Mouse (Mus musculus) bone marrow macrophage, adult 2 months (primary cell): ENCODE results near the gene Bend7. TPM values are rescaled to one million over a fixed set of nuclear protein-coding genes. Genes with fewer than 3 reads are reported as not detected.

Experiments
- H3K27ac ChIP-seq: 2 replicates; pipeline ENCODE4 v1.5.1; 2012; ENCODE audit warnings: low read depth, low read length; ENCODE audit not compliant: insufficient read depth
- H3K4me1 ChIP-seq: 2 replicates; pipeline ENCODE4 v1.6.1; 2012; ENCODE audit warnings: low read length; ENCODE audit not compliant: control insufficient read depth, insufficient read depth
- H3K4me3 ChIP-seq: 2 replicates; pipeline ENCODE4 v1.5.1; 2012; ENCODE audit warnings: mild to moderate bottlenecking, low read length, moderate library complexity; ENCODE audit not compliant: insufficient read depth
- CTCF ChIP-seq: IDR thresholded peaks from 2 replicates; pipeline ENCODE4 v1.5.1; 2012; ENCODE audit warnings: low read depth, mild to moderate bottlenecking, low read length, moderate library complexity
- POLR2A ChIP-seq: IDR thresholded peaks from 2 replicates; pipeline ENCODE4 v1.6.1; 2012; ENCODE audit warnings: mild to moderate bottlenecking, low read depth, low read length, borderline replicate concordance
- polyA plus RNA-seq: library from polyadenylated mRNA; stranded (reverse); fragments of >200 nt; gene quantifications from 2 replicates; pipeline ENCODE4 v1.2.4, GENCODE M21; 2012; ENCODE audit not compliant: missing spikeins, insufficient read depth, insufficient read length

Bend7 gene
- polyA plus RNA-seq, 1 experiment: not detected

DNA sequence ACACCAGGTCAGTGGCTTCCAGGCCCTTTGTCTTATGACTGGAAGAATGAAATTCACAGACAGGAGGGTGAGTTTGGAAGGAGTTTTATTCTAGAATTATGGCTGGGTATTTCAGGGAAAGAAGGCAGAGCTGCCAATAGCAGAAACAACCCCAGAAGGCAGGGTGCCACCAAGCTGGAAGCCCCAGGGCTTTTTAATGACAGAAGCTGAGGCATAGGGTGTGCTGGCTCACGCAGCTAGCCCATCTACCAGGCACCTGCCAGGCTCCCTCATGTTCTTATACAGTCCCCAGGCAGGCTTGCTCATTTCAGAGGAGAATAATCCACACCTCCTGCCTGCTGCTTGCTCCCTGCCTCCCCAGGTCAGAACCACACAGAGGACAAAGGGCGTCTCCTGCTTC, 131.8 kb downstream of the Bend7 start:
- TF ChIP-seq POLR2A (no peak), CTCF (no peak)
- Histone ChIP-seq H3K4me3 (no peak overlapping the region), H3K27ac (no peak overlapping the region), H3K4me1 (no peaks in the 10 kb centered on the region)

Other genes starting within 250 kb of the Bend7 start
- gene Prpf18, start 65.7 kb upstream of the Bend7 start, polyA plus RNA-seq: 29.9 and 30.0 TPM in 2 replicates
- gene Sephs1, start 163.7 kb downstream of the Bend7 start, polyA plus RNA-seq: 19.0 and 21.5 TPM in 2 replicates
- 52.6 and 64.4 TPM in 2 replicates for gene Phyh, start 201.2 kb downstream of the Bend7 start, polyA plus RNA-seq